Mouse (Mus musculus): ENCODE measurements around the gene Nme4. TPM values are rescaled to one million over a fixed set of nuclear protein-coding genes. Genes with fewer than 3 reads are reported as not detected.

Nme4 gene
- polyA plus RNA-seq, 1 experiment from 2014 or later = 77.4 TPM

GRCm38 (mm10) chr17:26042599-26043248 is 52.7 kb downstream of the Nme4 start:
- H3K9ac ChIP-seq = peak overlapping the region; percentile 62
- 48% methylated on average over 12 of the region's 13 CpGs for WGBS
- no peaks in the 10 kb centered on the region for H3K27me3 ChIP-seq (replicated peaks)
- peak overlapping the region; percentile 20; the same call in 1 of the 2 replicates for H3K4me3 ChIP-seq
- peaks cover 49% of the 10 kb centered on the region for H3K4me1 ChIP-seq
- peak overlapping the region; percentile 95 for H3K27ac ChIP-seq (replicated peaks)
- no peak; the same call in 1 of the 2 replicates for ATAC-seq (ENCODE audit: extremely low read depth, insufficient number of reproducible peaks, low FRiP score, low TSS enrichment)
- no peaks in the 10 kb centered on the region for H3K36me3 ChIP-seq
- H3K9me3 ChIP-seq = no peaks in the 10 kb centered on the region
- H3K4me2 ChIP-seq = peak overlapping the region; percentile 54

Other genes with a start within 250 kb of the Nme4 start
- 12.3 and 15.1 TPM in 2 replicates for gene Wdr90, start 234.1 kb downstream of the Nme4 start, polyA plus RNA-seq (2015; fragmentation: Nextera tagmentation; extraction: Ambion mirVana)
- 159 and 173 TPM in 2 replicates for gene Mcrip2, start 226.8 kb downstream of the Nme4 start, polyA plus RNA-seq (2015; fragmentation: Nextera tagmentation; extraction: Ambion mirVana)
- gene Mettl26, start 220.5 kb downstream of the Nme4 start, polyA plus RNA-seq (2015; fragmentation: Nextera tagmentation; extraction: Ambion mirVana) = 35.7 and 43.2 TPM in 2 replicates
- 0.23 and 0.38 TPM in 2 replicates for gene Wfikkn1, start 214.7 kb downstream of the Nme4 start, polyA plus RNA-seq (2015; fragmentation: Nextera tagmentation; extraction: Ambion mirVana)
- 16.1 and 16.4 TPM in 2 replicates for gene Rab40c, start 175.9 kb downstream of the Nme4 start, polyA plus RNA-seq (2015; fragmentation: Nextera tagmentation; extraction: Ambion mirVana)
- 60.4 and 62.1 TPM in 2 replicates for gene Pigq, start 150.7 kb downstream of the Nme4 start, polyA plus RNA-seq (2015; fragmentation: Nextera tagmentation; extraction: Ambion mirVana)
- gene Nhlrc4, start 150.6 kb downstream of the Nme4 start, polyA plus RNA-seq (2015; fragmentation: Nextera tagmentation; extraction: Ambion mirVana) = 0.06 TPM in 1 of 2 replicates, not detected in the other
- gene A930017K11Rik, start 143.0 kb downstream of the Nme4 start, polyA plus RNA-seq (2015; fragmentation: Nextera tagmentation; extraction: Ambion mirVana) = 0.13 and 0.15 TPM in 2 replicates
- gene Capn15, start 109.8 kb downstream of the Nme4 start, polyA plus RNA-seq (2015; fragmentation: Nextera tagmentation; extraction: Ambion mirVana) = 9.3 and 10.6 TPM in 2 replicates
- 11.0 and 12.3 TPM in 2 replicates for gene Rab11fip3, start 26.0 kb downstream of the Nme4 start, polyA plus RNA-seq (2015; fragmentation: Nextera tagmentation; extraction: Ambion mirVana)
- gene Decr2, start 5.3 kb downstream of the Nme4 start, polyA plus RNA-seq (2015; fragmentation: Nextera tagmentation; extraction: Ambion mirVana) = 34.4 and 34.6 TPM in 2 replicates
- 0.80 and 0.94 TPM in 2 replicates for gene Tmem8, start 17.7 kb upstream of the Nme4 start, polyA plus RNA-seq (2015; fragmentation: Nextera tagmentation; extraction: Ambion mirVana)
- 217 and 237 TPM in 2 replicates for gene Mrpl28, start 27.9 kb upstream of the Nme4 start, polyA plus RNA-seq (2015; fragmentation: Nextera tagmentation; extraction: Ambion mirVana)
- gene Axin1, start 43.1 kb upstream of the Nme4 start, polyA plus RNA-seq (2015; fragmentation: Nextera tagmentation; extraction: Ambion mirVana) = 4.1 and 4.4 TPM in 2 replicates
- gene Pdia2, start 103.5 kb upstream of the Nme4 start, polyA plus RNA-seq (2015; fragmentation: Nextera tagmentation; extraction: Ambion mirVana) = 0.47 and 3.1 TPM in 2 replicates
- 8.6 and 9.3 TPM in 2 replicates for gene Rgs11, start 107.3 kb upstream of the Nme4 start, polyA plus RNA-seq (2015; fragmentation: Nextera tagmentation; extraction: Ambion mirVana)
- 3.9 and 5.1 TPM in 2 replicates for gene Arhgdig, start 112.2 kb upstream of the Nme4 start, polyA plus RNA-seq (2015; fragmentation: Nextera tagmentation; extraction: Ambion mirVana)
- gene Fam234a, start 148.6 kb upstream of the Nme4 start, polyA plus RNA-seq (2015; fragmentation: Nextera tagmentation; extraction: Ambion mirVana) = 44.9 and 45.0 TPM in 2 replicates
- 54.2 and 56.8 TPM in 2 replicates for gene Luc7l, start 157.3 kb upstream of the Nme4 start, polyA plus RNA-seq (2015; fragmentation: Nextera tagmentation; extraction: Ambion mirVana)

All from heart, embryonic 13.5 days (tissue).